Mouse (Mus musculus) hindbrain, embryonic 11.5 days (tissue): ENCODE results near the gene Cmc2. TPM values are rescaled to one million over a fixed set of nuclear protein-coding genes. Genes with fewer than 3 reads are reported as not detected.

Source experiments
- ATAC-seq: fragments of 200-750 bp; cut with Nextera tagmentation; 2 replicates; pipeline ENCODE4 v1.8.0; 2017; ENCODE audit warnings: mild to moderate bottlenecking, moderate TSS enrichment, moderate library complexity; ENCODE audit not compliant: low FRiP score
- DNase-seq: peaks from one replicate; pipeline ENCODE4 v3.0.0-alpha.2; 2015; ENCODE audit warnings: low spot score
- H3K27ac ChIP-seq: fragments of 300-500 bp; sonication (generic); 2 replicates; pipeline ENCODE4 v1.5.1; 2014; ENCODE audit warnings: mild to moderate bottlenecking, low read depth, low read length
- H3K27me3 ChIP-seq: fragments of 300-500 bp; sonication (generic); 2 replicates; pipeline ENCODE4 v1.6.1; 2014; ENCODE audit warnings: mild to moderate bottlenecking, low read length, moderate library complexity, mixed read lengths; ENCODE audit not compliant: control insufficient read depth, insufficient read depth
- H3K36me3 ChIP-seq: fragments of 300-500 bp; sonication (generic); 2 replicates; pipeline ENCODE4 v1.6.1; 2014; ENCODE audit warnings: mild to moderate bottlenecking, low read length, moderate library complexity, mixed read lengths; ENCODE audit not compliant: control insufficient read depth, insufficient read depth
- H3K4me1 ChIP-seq: fragments of 300-500 bp; sonication (generic); replicated peaks from 2 replicates; pipeline ENCODE4 v1.6.1; 2014; ENCODE audit warnings: low read length, mixed read lengths; ENCODE audit not compliant: control insufficient read depth, insufficient read depth
- H3K4me2 ChIP-seq: fragments of 300-500 bp; sonication (generic); replicated peaks from 2 replicates; pipeline ENCODE4 v1.6.1; 2014; ENCODE audit warnings: mild to moderate bottlenecking, low read depth, low read length
- H3K4me3 ChIP-seq: fragments of 300-500 bp; sonication (generic); 2 replicates; pipeline ENCODE4 v1.5.1; 2014; ENCODE audit warnings: low read depth, low read length
- H3K9ac ChIP-seq: fragments of 300-500 bp; sonication (generic); 2 replicates; pipeline ENCODE4 v1.6.1; 2014; ENCODE audit warnings: low read depth, low read length
- H3K9me3 ChIP-seq: fragments of 300-500 bp; sonication (generic); 2 replicates; pipeline ENCODE4 v1.6.1; 2016; ENCODE audit warnings: low read length; ENCODE audit not compliant: control insufficient read depth
- WGBS: fragments of 180-500 bp; shearing (Covaris S2); extraction: QIAGEN DNeasy Blood & Tissue Kit; methylation state at CpG from one replicate; pipeline ENCODE4 v1.1.7; 2014; 5-methylcytosine and 5-hydroxymethylcytosine counted together
- polyA plus RNA-seq: library from polyadenylated mRNA; unstranded; fragments of >200 nt; fragmentation: Nextera tagmentation; extraction: Ambion mirVana; gene quantifications from 2 replicates; pipeline ENCODE4 v1.2.1, GENCODE M21; 2014

Gene Cmc2
- polyA plus RNA-seq, 1 experiment from 2014 or later = 73.8 TPM

- no peak overlapping the region for H3K27ac ChIP-seq
- WGBS = 81% methylated on average over 6 of the region's 6 CpGs
Measured at GRCm38 (mm10) chr8:116842678-116843077, 78.6 kb downstream of the Cmc2 start.

More at GRCm38 (mm10) chr8:116842678-116843077, 78.6 kb downstream of the Cmc2 start:
- Histone ChIP-seq H3K4me3 (no peak overlapping the region), H3K4me1 (no peaks in the 10 kb centered on the region), H3K36me3 (no peaks in the 10 kb centered on the region), H3K9me3 (no peaks in the 10 kb centered on the region), H3K4me2 (no peak overlapping the region), H3K27me3 (no peaks in the 10 kb centered on the region), H3K9ac (no peak overlapping the region)
- ATAC-seq = no peak
- DNase-seq = no peak

Other genes starting within 250 kb of the Cmc2 start
- 6.0 and 6.4 TPM in 2 replicates for gene Cdyl2, start 188.5 kb downstream of the Cmc2 start, polyA plus RNA-seq
- 45.8 and 49.2 TPM in 2 replicates for gene Cenpn, start 275 bp upstream of the Cmc2 start, polyA plus RNA-seq
- gene Atmin, start 21.9 kb upstream of the Cmc2 start, polyA plus RNA-seq = 15.8 and 18.3 TPM in 2 replicates
- gene 1700030J22Rik, start 57.5 kb upstream of the Cmc2 start, polyA plus RNA-seq = 2.2 and 4.1 TPM in 2 replicates
- 149 and 150 TPM in 2 replicates for gene Gcsh, start 72.1 kb upstream of the Cmc2 start, polyA plus RNA-seq
- gene Pkd1l2, start 161.0 kb upstream of the Cmc2 start, polyA plus RNA-seq = not detected in 2 replicates
- gene Bco1, start 174.4 kb upstream of the Cmc2 start, polyA plus RNA-seq = 0.25 and 0.45 TPM in 2 replicates
- 2.9 and 3.2 TPM in 2 replicates for gene Gan, start 236.7 kb upstream of the Cmc2 start, polyA plus RNA-seq